Mouse (Mus musculus) cerebellum, postnatal 4 days (tissue): ENCODE measurements around the gene Slc12a8.
A peak's percentile ranks its signal among the peaks of the same experiment; 100 is the strongest.

Source experiments
- DNase-seq, 2 experiments: peaks; one replicate each; pipeline ENCODE4 v3.0.0; 2022; ENCODE audit warnings: low spot score in 2 of 2, mixed read lengths in 1 of 2

Gene Slc12a8

DNA sequence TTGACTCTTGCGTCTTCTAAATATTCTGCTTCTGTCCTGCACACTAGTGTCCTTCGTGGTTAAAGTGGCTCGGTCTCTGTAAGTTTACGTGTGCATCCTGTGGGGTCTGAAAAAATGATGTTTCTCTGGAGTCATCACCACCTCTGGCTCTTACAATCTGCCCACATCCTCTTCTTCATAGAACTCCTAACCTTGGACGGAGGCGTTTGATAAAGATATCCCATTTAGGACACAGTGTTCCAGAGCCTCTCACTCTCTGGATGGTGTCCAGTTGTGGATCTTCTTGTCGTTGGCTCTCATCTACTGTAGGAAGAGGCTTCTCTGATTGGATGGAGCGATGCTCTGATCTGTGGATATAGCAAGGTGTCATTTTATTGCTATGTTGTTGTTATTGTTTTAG is 65.4 kb downstream of the Slc12a8 start:
- no peak for DNase-seq

DNA sequence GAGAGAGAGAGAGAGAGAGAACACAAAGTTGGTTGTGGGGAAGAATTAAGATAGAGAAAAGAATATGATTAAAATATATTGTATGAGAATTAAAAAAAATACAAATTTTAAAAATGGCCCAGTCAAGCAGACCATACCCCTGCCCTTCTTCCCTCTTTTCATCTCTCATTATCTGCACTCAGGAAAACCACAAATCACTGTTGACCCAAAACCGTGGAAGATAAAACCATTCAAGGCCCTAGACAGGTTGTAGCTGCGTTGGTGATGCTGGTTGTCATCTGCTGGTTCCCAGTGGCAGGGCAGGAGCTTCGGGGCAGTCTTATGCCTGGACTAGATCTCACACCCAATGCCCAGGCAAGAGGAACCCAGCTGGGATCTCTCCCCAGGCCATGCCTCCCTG is 66.2 kb downstream of the Slc12a8 start:
- DNase-seq: no peak

DNA sequence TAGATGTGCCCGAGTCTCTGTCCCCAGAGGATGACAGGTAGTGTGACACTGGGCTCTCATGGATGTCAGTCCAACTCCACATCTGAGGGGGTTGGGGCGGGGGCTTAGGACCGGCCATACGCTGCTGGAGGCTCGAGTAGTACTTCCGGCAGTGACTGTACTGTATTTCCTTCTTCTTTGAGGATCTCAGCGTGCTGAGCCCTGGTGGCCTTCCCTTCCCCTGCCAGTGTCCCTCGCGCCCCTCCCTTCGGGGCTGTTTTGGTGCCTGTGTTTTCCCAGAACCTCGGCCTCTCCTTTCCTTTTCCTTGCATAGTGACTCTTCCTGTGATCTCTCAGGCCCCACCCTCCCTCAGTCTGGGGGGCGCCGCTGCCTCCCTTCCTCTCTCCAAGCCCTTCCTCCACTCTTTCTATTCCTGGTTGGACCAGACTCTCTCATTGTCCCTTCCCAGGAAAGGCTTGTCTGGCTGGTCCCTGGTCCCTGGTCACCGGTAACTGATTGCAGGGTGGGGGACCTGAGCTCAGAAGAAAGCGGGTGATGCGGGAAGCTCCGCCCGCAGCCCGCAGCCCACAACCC is 66.8 kb downstream of the Slc12a8 start:
- no peak for DNase-seq

DNA sequence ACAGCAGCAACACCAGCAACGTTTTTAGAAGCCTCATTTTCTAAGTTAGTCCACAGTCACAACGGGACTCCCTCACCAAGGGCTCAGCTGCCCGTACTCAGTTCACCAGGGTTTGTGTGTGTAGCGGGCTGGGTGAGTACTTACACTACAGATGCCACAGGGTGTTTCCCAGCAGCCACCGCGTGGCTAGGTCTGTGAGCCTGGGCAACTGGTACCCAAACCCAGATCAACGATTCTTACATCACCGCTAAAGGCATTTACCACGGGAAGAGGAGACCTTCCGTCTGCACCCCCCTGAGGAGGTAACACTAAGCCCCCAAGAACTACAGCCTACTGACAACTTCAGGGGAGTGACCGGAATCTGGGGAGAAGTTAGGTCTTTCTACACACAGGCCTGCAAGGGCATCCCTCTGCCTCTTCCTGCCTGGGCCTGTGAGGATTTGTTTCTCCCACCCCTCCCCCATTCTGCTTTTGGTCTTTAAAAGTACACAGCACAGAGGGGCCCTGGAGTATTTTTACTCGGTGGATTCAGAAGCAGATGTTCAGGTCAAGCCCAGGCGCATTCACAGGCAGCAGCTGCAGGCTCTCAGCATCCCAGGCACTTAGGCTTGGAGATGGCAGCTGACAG is 67.4 kb downstream of the Slc12a8 start:
- no peak for DNase-seq

DNA sequence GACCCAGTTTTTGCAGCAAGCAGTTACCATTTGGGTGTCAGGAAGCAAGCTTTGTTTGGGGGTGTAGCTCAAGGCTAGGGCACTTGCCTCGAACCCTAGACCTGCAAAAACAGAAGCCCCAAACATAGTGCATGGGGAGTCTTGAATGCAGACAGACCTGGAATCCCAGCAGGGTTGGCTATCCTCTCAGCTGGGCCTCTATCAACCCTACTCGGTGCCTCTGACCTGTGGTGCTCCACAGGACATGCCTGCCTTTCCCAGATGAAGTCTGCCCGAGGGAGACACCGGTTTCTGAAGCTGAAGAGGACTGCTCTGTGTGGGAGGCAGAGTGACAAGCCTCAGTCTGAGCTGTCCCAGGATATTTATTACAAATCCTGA is 67.9 kb downstream of the Slc12a8 start:
- no peak for DNase-seq

- DNase-seq: no peak
These were observed 70.4 kb downstream of the Slc12a8 start for GRCm38 (mm10) chr16:33587283-33588127.

GRCm38 (mm10) chr16:33588845-33589244 is 71.7 kb downstream of the Slc12a8 start:
- DNase-seq: no peak

DNA sequence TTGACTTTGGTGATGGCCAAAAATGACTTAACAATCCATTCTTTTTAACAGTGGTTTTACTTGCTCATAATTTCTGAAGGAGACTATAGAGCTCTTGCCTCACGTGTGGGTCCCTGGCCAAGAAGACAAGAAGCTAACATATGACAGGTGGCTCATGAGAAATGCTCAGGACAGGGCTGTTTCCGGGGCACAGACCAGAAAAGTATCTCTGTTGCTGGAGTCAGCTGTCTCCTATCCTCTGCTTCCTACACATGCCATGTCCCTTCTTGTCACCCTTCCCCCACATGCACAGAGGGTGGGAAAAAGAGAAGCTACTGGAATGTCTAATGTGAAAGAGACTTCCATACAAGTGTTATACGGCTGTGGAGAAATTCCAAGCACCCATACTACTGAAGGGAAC is 73.3 kb downstream of the Slc12a8 start:
- DNase-seq: no peak

DNA sequence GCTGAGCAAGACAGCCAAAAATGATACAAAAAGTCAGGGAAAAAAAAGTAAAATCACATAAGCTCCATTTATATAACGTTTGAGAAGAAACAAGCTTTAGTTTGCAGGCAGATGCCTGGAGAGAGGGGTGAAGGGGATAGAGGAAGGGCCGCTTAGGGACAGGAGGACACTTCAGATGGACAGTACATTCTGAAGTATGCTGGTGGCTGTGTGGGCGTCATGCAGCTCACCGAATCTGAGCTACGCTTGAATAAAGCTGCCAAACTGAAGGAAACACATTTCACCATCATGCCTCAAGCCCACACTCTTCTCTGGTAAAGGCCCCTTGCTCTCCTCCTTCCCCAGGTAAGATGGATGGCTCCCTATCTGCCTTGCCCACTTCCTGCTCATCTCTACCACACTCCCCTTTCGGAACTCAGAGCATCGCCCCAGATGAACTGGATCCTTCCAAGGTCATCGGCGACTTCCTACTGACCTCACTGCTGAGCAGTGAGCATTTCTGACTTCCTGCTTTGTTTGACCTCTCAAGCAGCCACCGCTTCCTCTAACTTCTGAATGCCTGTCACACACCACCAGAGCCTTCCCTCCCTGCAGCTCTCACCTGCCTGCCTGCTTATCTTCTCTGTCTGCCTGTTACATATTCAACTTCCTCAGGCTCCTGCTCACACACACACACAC is 74.4 kb downstream of the Slc12a8 start:
- no peak for DNase-seq

- no peak for DNase-seq
These were observed 75.2 kb downstream of the Slc12a8 start for GRCm38 (mm10) chr16:33592286-33592685.

DNA sequence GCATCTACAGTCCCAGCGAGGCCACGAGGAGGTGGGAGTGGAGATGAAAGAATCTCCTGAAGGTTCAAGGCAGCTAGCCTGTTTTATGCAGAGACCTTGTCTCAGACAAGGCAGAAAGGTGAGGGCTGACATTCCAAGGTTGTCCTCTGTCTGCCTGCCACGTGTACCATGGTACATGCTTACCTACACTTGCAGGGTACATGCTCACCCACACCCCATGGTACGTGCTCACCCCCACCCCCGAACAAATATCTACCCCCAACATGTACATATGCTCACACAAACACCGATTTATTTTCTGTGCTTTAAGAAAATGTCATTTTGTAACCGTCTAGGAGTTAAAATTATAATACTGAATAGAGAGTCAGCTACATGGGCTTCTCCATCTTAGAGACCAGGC is 76.3 kb downstream of the Slc12a8 start:
- no peak for DNase-seq

DNA sequence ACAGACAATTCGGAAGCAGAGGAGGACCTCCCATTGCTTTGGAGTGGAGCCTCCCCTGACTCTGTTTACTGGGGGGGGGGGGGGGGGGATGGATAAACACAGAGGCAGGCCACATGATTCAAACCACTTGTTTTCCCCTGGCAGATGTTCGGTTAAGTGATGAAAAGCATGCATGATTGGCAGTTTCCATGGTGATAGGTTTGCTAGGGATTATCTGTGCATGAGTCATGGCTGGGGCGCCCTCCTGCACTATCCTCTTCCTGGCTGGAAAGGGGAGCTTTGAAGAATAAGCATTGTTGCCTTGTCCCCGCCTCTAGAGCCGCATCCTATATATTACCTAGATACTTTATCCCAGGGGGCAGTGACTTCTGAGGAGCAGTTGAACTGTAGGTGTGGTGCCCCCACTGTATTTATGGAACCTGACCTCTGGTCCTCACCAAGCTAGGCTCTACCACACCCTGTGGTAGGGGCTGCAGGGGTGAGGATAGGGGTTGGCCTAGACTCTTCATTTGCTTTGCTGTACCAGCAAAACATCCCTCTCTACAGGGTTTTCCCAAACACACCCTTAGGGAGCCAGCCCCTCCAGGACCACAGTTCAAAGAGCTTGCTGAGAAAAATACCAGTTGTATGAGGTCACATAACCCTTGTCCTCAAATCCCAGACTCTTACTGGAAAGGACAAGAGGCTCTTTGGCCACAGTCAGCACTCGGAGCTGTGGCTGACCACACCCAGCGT is 77.1 kb downstream of the Slc12a8 start:
- no peak for DNase-seq

DNA sequence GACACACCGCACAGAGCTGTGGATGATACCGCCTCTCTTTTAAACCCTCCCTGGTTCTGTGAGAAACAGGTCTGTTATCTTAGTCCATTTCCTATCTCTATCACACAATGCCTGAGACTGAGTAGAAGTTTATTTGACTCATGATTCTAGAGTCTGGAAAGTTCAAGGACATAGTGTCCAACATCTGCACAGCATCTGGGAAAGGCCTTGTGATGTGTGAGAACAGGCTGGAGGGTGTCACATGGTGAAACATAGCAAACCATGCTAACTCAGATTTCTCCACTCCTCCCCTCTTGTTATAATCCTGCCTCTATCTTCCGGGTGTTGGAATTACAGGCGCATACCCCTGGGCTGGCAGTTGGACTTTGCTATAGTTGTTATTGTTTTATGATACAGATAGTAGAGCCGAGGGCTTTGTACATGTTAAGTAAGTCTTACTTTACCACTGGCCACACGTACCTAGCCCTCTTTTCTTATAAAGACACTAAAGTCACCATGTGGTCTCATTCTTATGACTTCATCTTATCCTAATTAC is 78.2 kb downstream of the Slc12a8 start:
- no peak for DNase-seq

DNA sequence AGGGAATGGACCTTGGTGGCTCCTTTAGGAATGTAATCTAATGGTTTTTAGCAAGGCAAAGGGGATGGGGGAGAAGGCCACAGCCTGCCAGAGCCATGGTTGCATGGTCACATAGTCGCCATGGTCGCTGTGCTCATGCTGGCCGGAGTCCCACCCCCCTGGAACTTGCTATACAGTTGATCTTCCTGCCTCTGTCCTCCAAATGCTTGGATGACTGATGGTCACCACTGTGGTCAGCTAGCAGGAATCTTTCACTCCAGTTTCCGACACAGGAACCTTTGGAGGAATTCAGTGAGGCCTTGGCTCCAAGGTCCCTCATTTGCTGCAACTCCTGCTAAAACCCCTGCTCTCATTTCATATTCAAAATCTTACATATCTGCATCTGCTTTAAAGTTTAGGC is 79.1 kb downstream of the Slc12a8 start:
- DNase-seq: no peak

DNA sequence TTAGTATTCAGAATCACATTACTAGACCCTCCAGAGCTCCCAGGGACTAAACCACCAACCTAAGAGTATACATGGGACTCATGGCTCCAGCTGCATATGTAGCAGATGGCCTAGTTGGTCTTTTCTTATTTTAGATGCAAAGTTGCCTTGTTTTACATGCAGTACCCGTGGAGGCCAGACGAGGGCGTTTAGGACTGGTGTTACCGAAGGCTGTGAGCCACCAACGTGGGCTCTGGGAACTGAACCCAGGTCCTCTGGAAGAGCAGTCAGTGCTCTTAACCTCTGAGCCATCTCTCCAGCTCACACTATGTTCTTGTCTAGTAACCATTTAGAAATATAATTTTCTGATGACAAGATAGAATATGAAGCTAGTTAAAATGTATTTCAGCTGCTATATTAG is 83.1 kb downstream of the Slc12a8 start:
- no peak for DNase-seq

GRCm38 (mm10) chr16:33601299-33601698 is 84.2 kb downstream of the Slc12a8 start:
- no peak for DNase-seq

DNA sequence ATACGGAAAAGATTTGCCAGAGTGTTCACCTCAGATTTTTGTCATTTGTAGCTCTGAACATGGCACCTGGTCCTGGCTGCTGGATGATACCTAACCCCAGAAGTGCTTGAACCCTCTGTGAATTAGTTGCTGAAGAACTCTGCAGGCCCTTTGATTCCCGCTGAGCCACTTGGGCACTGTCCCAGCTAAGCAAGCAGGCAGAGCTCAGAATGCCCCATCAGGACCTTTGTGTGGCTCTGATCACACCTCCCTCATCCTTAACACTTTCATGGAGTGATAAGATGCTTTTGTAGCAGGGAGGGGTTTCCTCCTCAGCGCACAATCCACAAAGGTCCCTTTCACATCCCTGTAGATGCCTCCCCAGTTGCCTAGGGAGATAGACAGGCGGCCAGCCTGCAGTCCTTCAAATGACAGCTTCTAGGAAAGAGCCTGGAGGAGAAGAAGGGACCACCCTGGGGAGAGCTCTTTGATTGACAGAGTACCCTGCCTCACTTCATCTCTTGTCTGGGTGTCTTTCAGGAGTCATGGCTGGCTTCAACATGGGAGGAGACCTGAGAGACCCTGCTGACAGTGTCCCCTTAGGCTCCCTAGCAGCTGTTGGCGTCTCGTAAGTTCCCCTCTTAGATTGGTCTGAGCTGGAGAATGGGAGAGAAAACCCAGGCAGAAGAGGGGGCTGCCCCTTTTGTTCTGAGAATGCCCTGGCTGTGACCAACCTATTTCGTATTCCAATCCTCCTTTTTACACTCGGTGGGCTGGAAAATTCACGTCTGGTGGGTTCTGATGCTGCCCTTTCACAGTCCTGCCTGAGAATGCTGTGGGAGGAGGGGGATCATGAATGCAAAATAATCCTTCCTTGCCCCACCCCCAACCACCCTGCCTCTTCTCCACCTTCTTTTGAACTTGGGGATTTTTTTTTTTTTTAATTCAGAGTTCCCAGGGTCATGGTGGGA is 88.8 kb downstream of the Slc12a8 start:
- DNase-seq: peak in 1 of 2 experiments; percentile 50

DNA sequence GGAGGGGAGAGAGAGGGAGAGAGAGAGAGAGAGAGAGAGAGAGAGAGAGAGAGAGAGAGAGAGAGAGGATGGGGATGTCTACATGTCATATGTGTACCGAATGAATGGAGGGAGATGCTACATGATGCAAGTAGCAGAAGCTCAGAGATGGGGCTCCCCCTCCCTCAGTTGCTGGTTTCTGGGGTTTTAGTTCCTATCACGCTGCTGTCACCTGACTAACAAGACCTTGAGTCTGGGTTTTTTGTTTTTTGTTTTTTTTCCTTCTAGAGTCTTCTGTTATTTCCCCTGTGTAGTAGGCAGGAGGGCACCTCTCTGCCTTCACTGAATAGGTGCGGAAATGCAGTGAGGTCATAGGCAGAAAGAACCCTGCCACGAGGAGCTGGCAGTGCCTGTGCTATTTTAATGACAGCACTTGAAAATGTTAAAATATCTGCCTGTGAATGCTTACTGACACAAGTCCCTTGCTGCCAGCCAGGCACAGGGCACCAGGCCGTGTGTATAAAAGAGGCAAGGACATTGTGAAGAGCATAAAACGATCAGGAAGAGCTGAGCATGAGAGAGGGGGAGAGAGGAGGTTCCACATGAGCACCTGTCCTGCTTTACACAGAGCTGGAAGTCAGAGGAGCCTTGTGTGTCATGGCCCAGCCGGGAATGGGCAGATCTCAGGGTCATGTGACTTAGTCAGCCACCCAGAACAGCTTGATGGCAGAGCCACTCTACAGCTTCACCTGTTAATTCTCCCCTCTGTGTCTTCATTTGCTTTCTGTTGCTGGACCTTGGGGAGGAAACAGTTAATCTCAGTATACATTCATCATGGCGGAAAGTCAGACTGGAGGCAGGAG is 89.8 kb downstream of the Slc12a8 start:
- no peak for DNase-seq

DNA sequence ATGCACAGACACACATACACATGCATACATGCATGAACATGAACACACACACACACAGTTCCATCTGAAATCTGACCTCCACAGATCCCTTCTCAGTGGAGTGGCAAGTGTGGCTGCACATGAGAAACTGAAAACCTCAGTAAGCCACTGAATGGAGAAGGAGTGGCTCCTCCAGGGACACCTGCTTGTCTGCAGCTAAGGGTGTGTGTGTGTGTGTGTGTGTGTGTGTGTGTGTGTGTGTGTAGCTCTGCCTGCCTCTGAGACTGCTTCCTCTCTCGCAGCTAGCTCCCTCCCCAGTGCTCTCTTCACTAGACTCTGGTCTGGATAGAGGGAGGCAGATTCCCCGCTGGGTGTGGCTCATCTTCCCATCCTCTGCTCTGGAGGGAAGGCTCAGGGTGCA is 92.4 kb downstream of the Slc12a8 start:
- DNase-seq: no peak

DNA sequence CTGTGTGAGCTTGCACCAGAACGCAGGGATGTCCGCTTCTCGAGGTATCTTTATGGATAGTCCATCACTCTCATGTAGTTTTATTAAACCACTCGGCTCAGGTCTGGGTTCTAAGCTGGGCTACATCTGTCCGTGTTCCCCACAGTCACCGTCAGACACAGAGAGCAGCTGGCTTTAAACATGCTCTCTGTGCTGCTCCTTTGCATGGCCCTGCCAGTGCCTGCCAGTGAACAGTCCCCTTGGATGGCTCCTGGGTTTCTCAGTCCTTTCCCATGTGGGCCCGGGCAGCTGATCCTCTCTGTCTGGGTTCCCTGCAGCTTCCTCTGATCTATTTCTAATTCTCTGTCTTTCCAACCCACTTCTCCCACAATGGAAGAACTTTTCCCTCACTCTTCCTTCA is 93.3 kb downstream of the Slc12a8 start:
- no peak for DNase-seq
